Mouse (Mus musculus): Measurements from ENCODE around the gene Nap1l4. TPM values are rescaled to one million over a fixed set of nuclear protein-coding genes. Genes with fewer than 3 reads are reported as not detected.

The Nap1l4 gene
- polyA plus RNA-seq, 1 experiment = 50.0 TPM

GRCm38 (mm10) chr7:143509566-143509965 is 39.3 kb downstream of the Nap1l4 start:
- TF ChIP-seq CTCF (IDR thresholded peaks at IDR 0.05; ENCODE audit: extremely low read depth, insufficient read depth, insufficient read length, insufficient replicate concordance) (no peak), POLR2A (IDR thresholded peaks at IDR 0.05; ENCODE audit: low read depth, low read length) (no peak)
- Histone ChIP-seq H3K36me3 (ENCODE audit: control insufficient read depth, insufficient read depth, low read length) (peaks cover 7% of the 10 kb centered on the region), H3K27me3 (ENCODE audit: control insufficient read depth, insufficient read depth, low read length) (no peaks in the 10 kb centered on the region), H3K27ac (ENCODE audit: insufficient read depth, low read length) (no peak overlapping the region), H3K4me1 (ENCODE audit: control insufficient read depth, insufficient read depth, insufficient read length) (no peaks in the 10 kb centered on the region), H3K4me3 (ENCODE audit: extremely low read depth, insufficient read depth, insufficient read length) (no peak overlapping the region)
- DNase-seq (ENCODE audit: low read depth in 1 of 2, low spot score in 2 of 2) = no peak
- WGBS = 68% methylated on average over 1 of the region's 1 CpGs

- H3K4me3 ChIP-seq (ENCODE audit: extremely low read depth, insufficient read depth, insufficient read length) = no peak overlapping the region
- peaks cover 3% of the 10 kb centered on the region; the same call in 1 of the 2 replicates for H3K4me1 ChIP-seq (ENCODE audit: control insufficient read depth, insufficient read depth, insufficient read length)
- peak; percentile 18 to 36 for DNase-seq (ENCODE audit: low read depth in 1 of 2, low spot score in 2 of 2)
- H3K36me3 ChIP-seq (ENCODE audit: control insufficient read depth, insufficient read depth, low read length) = no peaks in the 10 kb centered on the region
- 40% methylated on average over 7 of the region's 7 CpGs for WGBS
- TF ChIP-seq CTCF (IDR thresholded peaks at IDR 0.05; ENCODE audit: extremely low read depth, insufficient read depth, insufficient read length, insufficient replicate concordance) (peak; percentile 29; the same call in 1 of the 2 replicates), POLR2A (IDR thresholded peaks at IDR 0.05; ENCODE audit: low read depth, low read length) (no peak)
- H3K27me3 ChIP-seq (ENCODE audit: control insufficient read depth, insufficient read depth, low read length) = peaks cover 13% of the 10 kb centered on the region
- no peak overlapping the region for H3K27ac ChIP-seq (ENCODE audit: insufficient read depth, low read length)
These were observed 42.2 kb downstream of the Nap1l4 start for GRCm38 (mm10) chr7:143506675-143507074.

GRCm38 (mm10) chr7:143506271-143506670 is 42.6 kb downstream of the Nap1l4 start:
- TF ChIP-seq CTCF (IDR thresholded peaks at IDR 0.05; ENCODE audit: extremely low read depth, insufficient read depth, insufficient read length, insufficient replicate concordance) = no peak
- no peak for TF ChIP-seq POLR2A (IDR thresholded peaks at IDR 0.05; ENCODE audit: low read depth, low read length)
- WGBS = 71% methylated on average over 7 of the region's 7 CpGs
- no peak for DNase-seq (ENCODE audit: low read depth in 1 of 2, low spot score in 2 of 2)
- no peak overlapping the region for H3K27ac ChIP-seq (ENCODE audit: insufficient read depth, low read length)
- H3K27me3 ChIP-seq (ENCODE audit: control insufficient read depth, insufficient read depth, low read length) = peaks cover 15% of the 10 kb centered on the region
- no peak overlapping the region for H3K4me3 ChIP-seq (ENCODE audit: extremely low read depth, insufficient read depth, insufficient read length)
- no peaks in the 10 kb centered on the region for H3K36me3 ChIP-seq (ENCODE audit: control insufficient read depth, insufficient read depth, low read length)
- H3K4me1 ChIP-seq (ENCODE audit: control insufficient read depth, insufficient read depth, insufficient read length) = peaks cover 3% of the 10 kb centered on the region; the same call in 1 of the 2 replicates

GRCm38 (mm10) chr7:143505823-143506222 is 43.1 kb downstream of the Nap1l4 start:
- peak; percentile 11 to 60 for DNase-seq (ENCODE audit: low read depth in 1 of 2, low spot score in 2 of 2)
- WGBS = 26% methylated on average over 11 of the region's 11 CpGs
- Histone ChIP-seq H3K27me3 (ENCODE audit: control insufficient read depth, insufficient read depth, low read length) (peaks cover 15% of the 10 kb centered on the region), H3K27ac (ENCODE audit: insufficient read depth, low read length) (no peak overlapping the region), H3K36me3 (ENCODE audit: control insufficient read depth, insufficient read depth, low read length) (no peaks in the 10 kb centered on the region), H3K4me1 (ENCODE audit: control insufficient read depth, insufficient read depth, insufficient read length) (peaks cover 3% of the 10 kb centered on the region; the same call in 1 of the 2 replicates), H3K4me3 (ENCODE audit: extremely low read depth, insufficient read depth, insufficient read length) (no peak overlapping the region)
- peak; percentile 45; the same call in 1 of the 2 replicates for TF ChIP-seq CTCF (IDR thresholded peaks at IDR 0.05; ENCODE audit: extremely low read depth, insufficient read depth, insufficient read length, insufficient replicate concordance)
- no peak for TF ChIP-seq POLR2A (IDR thresholded peaks at IDR 0.05; ENCODE audit: low read depth, low read length)

GRCm38 (mm10) chr7:143505411-143505810 is 43.5 kb downstream of the Nap1l4 start:
- no peak for TF ChIP-seq CTCF (IDR thresholded peaks at IDR 0.05; ENCODE audit: extremely low read depth, insufficient read depth, insufficient read length, insufficient replicate concordance)
- no peak for TF ChIP-seq POLR2A (IDR thresholded peaks at IDR 0.05; ENCODE audit: low read depth, low read length)
- H3K27me3 ChIP-seq (ENCODE audit: control insufficient read depth, insufficient read depth, low read length) = peaks cover 15% of the 10 kb centered on the region
- WGBS = 83% methylated on average over 2 of the region's 2 CpGs

GRCm38 (mm10) chr7:143503926-143504325 is 45.0 kb downstream of the Nap1l4 start:
- Histone ChIP-seq H3K27me3 (ENCODE audit: control insufficient read depth, insufficient read depth, low read length) (peaks cover 15% of the 10 kb centered on the region), H3K4me1 (ENCODE audit: control insufficient read depth, insufficient read depth, insufficient read length) (peaks cover 3% of the 10 kb centered on the region; the same call in 1 of the 2 replicates), H3K4me3 (ENCODE audit: extremely low read depth, insufficient read depth, insufficient read length) (no peak overlapping the region), H3K36me3 (ENCODE audit: control insufficient read depth, insufficient read depth, low read length) (no peaks in the 10 kb centered on the region), H3K27ac (ENCODE audit: insufficient read depth, low read length) (no peak overlapping the region)
- TF ChIP-seq POLR2A (IDR thresholded peaks at IDR 0.05; ENCODE audit: low read depth, low read length) = no peak
- TF ChIP-seq CTCF (IDR thresholded peaks at IDR 0.05; ENCODE audit: extremely low read depth, insufficient read depth, insufficient read length, insufficient replicate concordance) = no peak
- 85% methylated on average over 6 of the region's 6 CpGs for WGBS
- DNase-seq (ENCODE audit: low read depth in 1 of 2, low spot score in 2 of 2) = no peak

More at GRCm38 (mm10) chr7:143505411-143505810, 43.5 kb downstream of the Nap1l4 start:
- H3K4me3 ChIP-seq (ENCODE audit: extremely low read depth, insufficient read depth, insufficient read length) = no peak overlapping the region
- peaks cover 3% of the 10 kb centered on the region; the same call in 1 of the 2 replicates for H3K4me1 ChIP-seq (ENCODE audit: control insufficient read depth, insufficient read depth, insufficient read length)
- H3K27ac ChIP-seq (ENCODE audit: insufficient read depth, low read length) = no peak overlapping the region
- no peaks in the 10 kb centered on the region for H3K36me3 ChIP-seq (ENCODE audit: control insufficient read depth, insufficient read depth, low read length)
- no peak for DNase-seq (ENCODE audit: low read depth in 1 of 2, low spot score in 2 of 2)

GRCm38 (mm10) chr7:143502418-143503200 is 46.3 kb downstream of the Nap1l4 start, which contains the start of gene Phlda2:
Phlda2 (minus strand) TSS chr7:143503150.
- Histone ChIP-seq H3K4me3 (ENCODE audit: extremely low read depth, insufficient read depth, insufficient read length) (peak within 1 kb of the TSS; percentile 25; the same call in 1 of the 2 replicates), H3K27ac (ENCODE audit: insufficient read depth, low read length) (no peak within 1 kb of the TSS), H3K27me3 (ENCODE audit: control insufficient read depth, insufficient read depth, low read length) (peaks cover 15% of the 10 kb centered on the region), H3K4me1 (ENCODE audit: control insufficient read depth, insufficient read depth, insufficient read length) (peaks cover 3% of the 10 kb centered on the region; the same call in 1 of the 2 replicates), H3K36me3 (ENCODE audit: control insufficient read depth, insufficient read depth, low read length) (no peaks in the 10 kb centered on the region)
- 5% methylated on average over 51 of the region's 51 CpGs for WGBS
- no peak for TF ChIP-seq CTCF (IDR thresholded peaks at IDR 0.05; ENCODE audit: extremely low read depth, insufficient read depth, insufficient read length, insufficient replicate concordance)
- TF ChIP-seq POLR2A (IDR thresholded peaks at IDR 0.05; ENCODE audit: low read depth, low read length) = no peak
- no peak for DNase-seq (ENCODE audit: low read depth in 1 of 2, low spot score in 2 of 2)
